ENCODE assay signal across 30 mouse cellular contexts in genomic region chr17:24300651-24301050, GRCm38 (mm10). TPM values are rescaled to one million over a fixed set of nuclear protein-coding genes. Genes with fewer than 3 reads are reported as not detected.
"Had no signal": no experiment of that assay in that cellular context is flagged by ENCODE, and none has a peak within 500 bp of the region (broad histone marks: within the 10 kb centered on the region; RNA-seq: fewer than 3 reads in every experiment).

No protein-coding gene starts in this region.

- H3K36me3 ChIP-seq: hindbrain, embryonic 13.5 days; hindbrain, embryonic 15.5 days; kidney, embryonic 15.5 days; limb, embryonic 13.5 days; limb, embryonic 15.5 days; liver, embryonic 13.5 days; liver, embryonic 15.5 days had no signal

- H3K9me3 ChIP-seq: hindbrain, embryonic 13.5 days; hindbrain, embryonic 15.5 days; kidney, embryonic 15.5 days; limb, embryonic 13.5 days; limb, embryonic 15.5 days; liver, embryonic 13.5 days; liver, embryonic 15.5 days had no signal

- H3K4me1 ChIP-seq: hindbrain, embryonic 13.5 days; hindbrain, embryonic 15.5 days; kidney, embryonic 15.5 days; limb, embryonic 13.5 days; limb, embryonic 15.5 days; liver, embryonic 13.5 days; liver, embryonic 15.5 days had no signal

- H3K27me3 ChIP-seq: hindbrain, embryonic 13.5 days; hindbrain, embryonic 15.5 days; kidney, embryonic 15.5 days; limb, embryonic 13.5 days; limb, embryonic 15.5 days; liver, embryonic 13.5 days; liver, embryonic 15.5 days had no signal

- H3K4me3 ChIP-seq: hindbrain, embryonic 13.5 days; hindbrain, embryonic 15.5 days; kidney, embryonic 15.5 days; limb, embryonic 13.5 days; limb, embryonic 15.5 days; liver, embryonic 13.5 days; liver, embryonic 15.5 days had no signal

- H3K4me2 ChIP-seq: hindbrain, embryonic 13.5 days; hindbrain, embryonic 15.5 days; kidney, embryonic 15.5 days; limb, embryonic 13.5 days; limb, embryonic 15.5 days; liver, embryonic 13.5 days; liver, embryonic 15.5 days had no signal

- ATAC-seq: hindbrain, postnatal 0 days; intestine, embryonic 16.5 days had no signal

- H3K9ac ChIP-seq: hindbrain, embryonic 13.5 days; hindbrain, embryonic 15.5 days; kidney, embryonic 15.5 days; limb, embryonic 13.5 days; limb, embryonic 15.5 days; liver, embryonic 13.5 days; liver, embryonic 15.5 days had no signal

- H3K27ac ChIP-seq: hindbrain, embryonic 13.5 days; hindbrain, embryonic 15.5 days; hindbrain, postnatal 0 days; kidney, embryonic 15.5 days; kidney, postnatal 0 days; limb, embryonic 13.5 days; limb, embryonic 15.5 days; liver, embryonic 13.5 days; liver, embryonic 15.5 days had no signal

- DNase-seq: gastrocnemius, postnatal 14 days; gastrocnemius, postnatal 36 days; heart, adult 11 months; heart, postnatal 10 days; kidney, adult 11 months; kidney, adult 2 months; kidney, adult 9 months; kidney, postnatal 14 days; kidney, postnatal 36 days; layer of hippocampus, adult 9-11 months; layer of hippocampus, postnatal 36 days; left cerebral cortex, postnatal 4 days; liver, embryonic 13.5 days; lung, adult 18-20 months had no signal

RNA-seq across cellular contexts. Expression of gene Abca17, which starts 50.2 kb away (rescaled TPM):
- total RNA-seq: gastrocnemius, adult 18-20 months; gastrocnemius, adult 8-10 months; gastrocnemius, postnatal 36 days; heart, postnatal 10 days; heart, postnatal 25 days had no signal
- polyA plus RNA-seq: heart, embryonic 16.5 days; hindbrain, embryonic 11.5 days; intestine, embryonic 14.5 days; intestine, embryonic 16.5 days; kidney, postnatal 0 days; limb, embryonic 11.5 days; limb, embryonic 13.5 days; limb, embryonic 15.5 days; liver, embryonic 13.5 days; liver, embryonic 15.5 days had no signal
